Mouse (Mus musculus) layer of hippocampus, postnatal 14 days (tissue): ENCODE measurements around the gene Fry. TPM values are rescaled to one million over a fixed set of nuclear protein-coding genes. Genes with fewer than 3 reads are reported as not detected.

Source experiments
- DNase-seq, 2 experiments: peaks; one replicate each; pipeline ENCODE4 v3.0.0; 2021 to 2022; ENCODE audit warnings: low spot score in 2 of 2, mixed read lengths in 1 of 2
- total RNA-seq, 2 experiments: library from RNA; stranded (reverse); gene quantifications; 2 replicates each; pipeline ENCODE4 v1.2.3; 2021

Fry gene
- total RNA-seq, 2 experiments from 2014 or later, result 228 to 239 TPM

- DNase-seq, result peak; percentile 64 to 76
Measured at GRCm38 (mm10) chr5:150168712-150169111, 50.3 kb downstream of the Fry start.

DNA sequence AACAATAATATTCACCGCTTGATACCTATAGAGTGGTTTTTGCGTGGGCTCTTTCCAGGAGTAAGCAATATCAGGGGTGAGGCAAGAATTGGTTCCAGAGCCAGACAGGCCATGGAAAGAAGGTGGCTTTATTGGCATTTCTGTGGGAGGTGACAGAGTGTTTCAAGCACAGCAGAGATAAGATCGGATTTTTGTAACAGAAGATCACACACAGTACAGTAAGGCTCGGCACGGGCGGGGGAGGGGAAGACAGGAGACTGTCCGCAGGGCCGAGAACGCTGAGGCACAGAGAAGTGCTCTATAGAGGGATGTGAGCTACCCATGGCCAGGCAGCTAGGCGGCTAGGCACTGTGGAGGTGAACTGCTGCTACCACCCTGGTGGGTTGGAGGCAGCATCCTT lies 53.1 kb downstream of the Fry start:
- DNase-seq, result no peak

DNA sequence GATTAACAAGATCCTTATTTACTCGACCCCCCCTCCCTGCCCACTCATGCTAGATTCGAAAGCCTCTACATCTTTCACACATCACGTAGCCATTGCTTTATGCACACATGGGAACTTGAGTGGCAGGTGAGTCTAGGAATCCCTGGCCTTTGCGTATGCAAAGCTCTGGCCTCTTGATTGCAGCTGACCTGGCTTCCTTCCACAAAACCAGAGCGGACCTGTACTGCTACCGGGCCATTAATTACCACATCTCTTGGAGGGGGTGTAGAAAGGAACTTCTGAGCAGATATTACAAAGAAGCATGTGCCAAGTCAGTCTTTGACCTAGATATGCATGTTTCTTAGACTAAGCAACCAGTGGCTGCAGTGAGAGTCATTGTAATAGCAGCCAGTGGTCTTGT lies 55.4 kb downstream of the Fry start:
- no peak for DNase-seq

- DNase-seq, result no peak
Measured at GRCm38 (mm10) chr5:150174950-150175349, 56.5 kb downstream of the Fry start.

- no peak for DNase-seq
Measured at GRCm38 (mm10) chr5:150176251-150177015, 58.0 kb downstream of the Fry start.

DNA sequence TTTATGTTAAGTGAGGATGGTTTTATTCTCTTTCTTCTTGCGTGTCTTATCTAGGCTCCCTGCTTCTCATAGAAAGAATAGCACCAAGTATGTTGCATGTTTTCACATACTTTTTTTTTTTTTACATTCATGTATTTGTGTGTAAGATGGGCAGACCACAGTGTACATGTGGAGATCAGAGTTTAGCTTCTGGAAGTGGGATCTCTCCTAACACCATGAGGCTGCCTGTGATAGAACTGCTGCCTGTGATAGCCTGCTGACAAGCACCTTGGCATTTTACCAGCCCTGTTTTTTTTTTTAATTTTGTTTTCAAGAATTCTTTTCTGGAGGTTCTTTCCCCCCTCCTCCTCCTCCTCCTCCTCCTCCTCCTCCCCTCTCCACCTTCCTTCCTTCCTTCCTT lies 59.3 kb downstream of the Fry start:
- no peak for DNase-seq

GRCm38 (mm10) chr5:150178194-150178801 lies 59.9 kb downstream of the Fry start:
- no peak for DNase-seq

DNA sequence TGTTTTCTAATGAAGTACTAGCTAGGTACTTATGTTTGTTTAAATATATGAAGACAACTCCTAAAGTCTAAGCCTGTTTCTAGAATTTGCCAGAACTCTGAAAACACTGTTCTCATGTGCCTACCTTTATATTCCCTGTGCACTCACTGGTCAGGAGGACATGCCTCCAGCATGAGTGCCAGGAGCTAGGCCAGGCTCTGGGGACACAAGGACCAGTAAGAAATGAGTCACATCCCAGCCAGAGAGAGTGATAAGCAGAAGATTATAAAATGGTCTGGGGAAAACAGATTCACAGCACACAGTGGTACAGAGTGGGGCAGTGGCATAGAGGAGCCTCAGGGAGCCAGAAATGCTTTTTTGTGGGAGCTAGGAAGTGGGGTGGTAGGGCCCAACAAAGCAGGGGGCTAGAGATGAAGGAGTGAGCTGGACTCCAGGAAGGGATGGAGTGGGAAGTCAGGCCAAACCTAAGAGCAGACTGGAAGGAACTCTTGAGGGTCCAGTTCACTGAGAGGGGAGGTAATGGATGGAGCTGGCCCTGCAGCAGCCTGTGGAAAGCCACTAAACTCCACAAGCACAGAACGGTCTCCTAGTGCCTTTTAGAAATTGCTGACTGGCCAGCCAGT lies 62.7 kb downstream of the Fry start:
- no peak for DNase-seq

GRCm38 (mm10) chr5:150184959-150185358 lies 66.5 kb downstream of the Fry start:
- no peak for DNase-seq

DNA sequence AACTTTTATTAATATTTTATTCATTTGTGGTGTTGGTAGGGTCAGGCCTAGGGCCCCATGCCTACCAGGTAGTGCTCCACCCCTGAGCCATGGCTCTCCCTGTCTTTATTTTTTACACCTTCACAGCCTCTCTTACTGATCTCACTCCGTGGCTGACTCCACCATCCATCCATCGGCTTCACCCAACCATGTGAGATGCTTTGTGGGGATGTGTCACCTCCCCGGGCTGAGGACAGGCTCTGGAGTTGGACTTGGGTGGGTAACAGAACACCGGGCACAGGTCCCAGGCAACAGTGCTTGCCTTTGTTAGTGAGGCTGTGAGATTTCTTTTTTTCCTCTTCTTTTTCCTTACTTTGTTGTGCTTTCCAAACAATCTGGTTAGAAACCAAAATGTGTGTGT lies 67.7 kb downstream of the Fry start:
- DNase-seq, result no peak

- no peak for DNase-seq
Measured at GRCm38 (mm10) chr5:150186676-150187075, 68.2 kb downstream of the Fry start.

DNA sequence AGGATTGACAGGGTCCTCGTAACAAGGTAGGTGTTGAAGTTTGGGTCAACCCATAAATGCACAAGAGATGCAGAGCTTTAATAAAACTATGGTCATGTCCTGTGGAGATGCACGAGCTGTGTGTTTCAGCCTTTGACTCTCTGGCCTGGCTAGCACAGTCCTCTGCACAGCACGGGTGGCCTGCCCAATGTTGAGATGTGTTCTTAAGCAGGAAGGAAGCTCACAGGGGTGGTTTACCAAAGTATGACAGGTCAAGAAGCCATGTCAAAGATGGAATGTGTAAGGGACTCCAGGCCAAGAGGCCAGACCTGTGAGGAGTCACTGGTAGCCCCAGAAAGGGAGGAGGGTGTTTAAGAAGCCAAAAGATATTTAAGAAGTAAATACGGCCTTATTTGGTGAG lies 69.6 kb downstream of the Fry start:
- no peak for DNase-seq

DNA sequence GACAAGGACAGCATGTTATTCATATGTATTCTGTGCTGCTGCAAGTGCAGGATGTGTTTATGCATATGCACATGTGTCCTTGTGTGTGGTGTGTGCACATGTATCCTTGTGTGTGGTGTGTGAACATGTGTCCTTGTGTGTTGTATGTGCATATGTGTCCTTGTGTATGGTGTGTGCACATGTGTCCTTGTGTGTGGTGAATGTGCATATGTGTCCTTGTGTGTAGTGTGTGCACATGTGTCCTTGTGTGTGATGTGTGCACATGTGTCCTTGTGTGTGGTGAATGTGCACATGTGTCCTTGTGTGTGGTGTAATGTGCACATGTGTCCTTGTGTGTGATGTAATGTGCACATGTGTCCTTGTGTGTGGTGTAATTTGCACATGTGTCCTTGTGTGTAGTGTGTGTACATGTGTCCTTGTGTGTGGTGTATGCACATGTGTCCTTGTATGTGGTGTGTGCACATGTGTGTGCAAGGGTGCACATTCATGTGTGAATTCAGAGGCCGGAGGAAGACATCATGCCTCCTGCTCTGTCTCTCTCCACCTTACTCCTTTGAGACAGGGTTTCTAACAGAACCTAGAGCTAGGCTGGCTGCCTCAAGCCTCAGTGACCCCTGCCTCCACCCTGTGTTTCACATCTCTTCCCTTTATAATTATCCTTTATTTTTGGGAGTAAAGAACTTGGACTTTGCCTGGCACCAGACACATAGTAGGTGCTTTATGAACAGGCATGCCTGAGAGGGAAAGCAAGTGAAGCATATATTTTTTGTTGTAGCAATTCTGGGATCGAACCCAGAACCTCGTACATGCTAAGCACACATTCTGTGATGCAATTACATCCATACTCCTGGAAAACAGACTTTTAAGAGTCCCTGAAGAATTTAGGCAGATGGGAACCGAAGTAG lies 72.3 kb downstream of the Fry start:
- peak in 1 of 2 experiments; percentile 18 for DNase-seq

DNA sequence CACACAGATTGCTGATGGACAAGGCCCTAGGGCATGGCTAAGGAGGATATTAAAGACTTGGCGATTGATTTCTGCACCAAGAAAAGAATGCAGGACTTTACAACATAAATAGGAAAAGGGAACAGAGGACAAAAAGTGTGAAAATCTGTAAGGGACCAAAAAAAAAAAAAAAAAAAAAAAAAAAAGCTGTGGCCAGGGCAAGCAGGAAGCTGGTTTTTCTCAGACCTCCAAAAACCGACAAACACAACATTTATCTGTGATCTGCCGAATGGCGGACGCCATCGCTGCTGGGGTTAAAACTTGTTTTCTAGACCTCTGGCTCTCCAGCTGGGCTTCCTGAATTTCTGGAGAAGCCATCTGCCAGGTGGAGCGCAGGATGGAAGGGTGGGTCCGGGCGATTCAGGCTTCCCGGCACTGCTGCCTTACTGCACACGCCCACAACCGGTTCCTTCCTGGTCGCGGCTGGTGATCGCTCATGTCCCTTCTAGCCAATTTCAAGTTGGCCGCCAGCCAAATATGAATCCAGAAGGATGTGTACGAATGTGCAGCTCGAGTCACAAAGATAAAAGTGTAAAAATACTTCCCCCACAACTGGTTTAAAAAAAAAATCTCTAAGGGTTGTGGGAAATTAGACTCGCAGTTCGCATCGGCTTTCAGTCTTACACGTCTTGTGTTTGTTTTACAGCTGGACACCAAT lies 77.2 kb downstream of the Fry start:
- DNase-seq, result peak; percentile 49 to 60

- no peak for DNase-seq
Measured at GRCm38 (mm10) chr5:150196211-150196585, 77.8 kb downstream of the Fry start.

DNA sequence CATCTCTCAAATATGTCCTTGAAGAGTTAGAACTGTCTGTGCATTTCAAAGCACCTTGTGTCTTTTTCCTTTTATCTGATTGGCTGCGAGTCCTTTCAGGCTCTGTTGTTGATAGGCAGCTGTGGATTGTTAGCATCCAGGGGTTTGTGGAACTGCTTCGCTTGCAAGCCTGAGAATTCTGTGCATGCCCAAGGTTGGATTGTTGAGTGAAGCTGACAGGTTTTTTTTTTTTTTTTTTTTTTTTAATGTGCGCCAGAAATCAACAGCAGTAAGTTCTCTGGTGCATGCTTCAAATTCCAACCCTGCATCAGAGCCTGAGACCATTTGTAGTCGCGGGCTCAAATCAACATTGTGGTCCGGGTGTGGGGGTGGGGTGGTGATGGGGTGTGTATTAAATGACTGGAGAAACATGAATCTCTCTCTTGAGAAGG lies 78.5 kb downstream of the Fry start:
- DNase-seq, result no peak

- DNase-seq, result no peak
Measured at GRCm38 (mm10) chr5:150206749-150207148, 88.3 kb downstream of the Fry start.

DNA sequence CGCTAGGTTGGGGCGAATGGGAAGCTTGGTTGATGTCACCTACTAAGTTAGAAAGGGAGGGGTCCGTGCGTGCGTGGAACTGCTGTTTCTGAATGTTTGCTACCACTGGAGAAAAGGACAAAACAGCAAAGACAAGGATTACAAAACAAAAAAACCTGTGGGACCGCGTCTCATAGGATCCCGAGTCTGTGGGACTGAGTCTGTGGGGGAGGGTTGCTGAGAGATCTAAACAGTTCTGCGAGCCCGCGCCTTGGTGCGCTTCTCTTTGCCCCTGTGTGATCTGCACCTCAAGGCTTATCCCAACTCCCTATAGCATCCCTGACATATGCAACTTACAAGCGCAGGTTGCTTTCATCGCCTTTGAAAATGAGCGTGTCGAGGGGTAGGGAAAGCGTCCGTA lies 89.2 kb downstream of the Fry start:
- DNase-seq, result no peak

DNA sequence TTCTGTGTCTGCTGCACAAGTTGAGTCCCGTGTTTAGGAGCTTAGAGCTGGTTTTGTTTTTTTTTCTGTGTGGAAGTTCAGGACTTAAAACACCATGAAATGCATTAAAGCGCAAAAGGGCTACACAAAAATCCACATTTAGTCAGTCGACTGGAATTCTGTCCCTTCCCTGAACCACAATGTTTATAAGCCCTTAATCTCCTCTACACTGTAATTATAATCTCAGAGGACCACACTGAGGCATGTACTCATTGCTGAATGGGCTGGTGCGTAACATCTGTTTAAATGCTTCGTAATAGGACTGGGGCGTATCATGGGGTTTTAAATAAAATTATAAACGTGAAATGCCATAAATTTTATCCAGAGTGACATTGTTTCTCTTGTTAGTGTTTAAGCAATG lies 89.6 kb downstream of the Fry start:
- no peak for DNase-seq

DNA sequence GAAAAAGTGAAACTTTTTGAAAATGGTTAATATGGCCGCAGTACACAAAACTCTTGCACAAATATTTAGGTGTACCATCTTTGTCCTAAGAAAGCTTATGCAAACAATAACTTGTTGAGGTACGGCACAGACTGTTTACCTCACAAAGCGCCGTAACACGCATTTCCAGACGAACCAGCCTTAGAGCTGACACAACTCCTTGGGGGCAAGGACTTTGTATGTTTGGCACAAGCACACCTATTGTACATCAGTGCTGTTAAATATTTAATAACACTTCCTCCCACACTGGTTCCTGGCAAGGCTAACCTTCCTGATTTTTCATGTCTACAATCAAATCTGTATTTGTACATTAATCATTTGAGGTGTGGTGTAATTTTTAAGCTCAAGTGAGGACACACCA lies 95.6 kb downstream of the Fry start:
- DNase-seq, result no peak

- no peak for DNase-seq
Measured at GRCm38 (mm10) chr5:150216066-150216465, 97.6 kb downstream of the Fry start.
